Mouse (Mus musculus) MEL (cell line): ENCODE data around the gene Masp1. TPM values are rescaled to one million over a fixed set of nuclear protein-coding genes. Genes with fewer than 3 reads are reported as not detected.

Experiments used
- DNase-seq: peaks from one replicate; pipeline ENCODE4 v3.0.0; 2011; ENCODE audit warnings: low read depth, low spot score
- H3K27ac ChIP-seq: 2 replicates; pipeline ENCODE4 v1.5.1; 2012; ENCODE audit warnings: low read depth, mild to moderate bottlenecking, control low read depth, low read length, moderate library complexity; ENCODE audit not compliant: control insufficient read depth
- H3K27me3 ChIP-seq, 2 experiments: fragments of 150-350 bp in 1 of 2; sonication (generic) in 1 of 2; 2 replicates each; pipeline ENCODE4 v1.6.1; 2012; ENCODE audit warnings: low read length in 2 of 2, mild to moderate bottlenecking in 2 of 2, improper control_type of control experiment in 1 of 2, moderate library complexity in 1 of 2; ENCODE audit not compliant: insufficient read depth in 2 of 2, control insufficient read depth in 1 of 2
- H3K36me3 ChIP-seq, 2 experiments: 2 replicates each; pipeline ENCODE4 v1.6.1; 2012 to 2014; ENCODE audit warnings: low read length in 2 of 2, improper control_type of control experiment in 1 of 2, inconsistent platforms in 1 of 2, mild to moderate bottlenecking in 1 of 2; ENCODE audit not compliant: insufficient read depth in 2 of 2, control insufficient read depth in 1 of 2
- H3K4me1 ChIP-seq, 2 experiments: fragments of 150-350 bp in 1 of 2; sonication (generic) in 1 of 2; 2 replicates each; pipeline ENCODE4 v1.6.1; 2012; ENCODE audit warnings: low read length in 2 of 2, improper control_type of control experiment in 1 of 2, mild to moderate bottlenecking in 1 of 2; ENCODE audit not compliant: insufficient read depth in 2 of 2, control insufficient read depth in 1 of 2
- H3K4me3 ChIP-seq, 2 experiments: fragments of 150-350 bp in 1 of 2; sonication (generic) in 1 of 2; 2 replicates each; pipeline ENCODE4 v1.5.1; 2012; ENCODE audit warnings: low read depth in 2 of 2, low read length in 2 of 2, mild to moderate bottlenecking in 2 of 2, moderate library complexity in 2 of 2, control low read depth in 1 of 2, improper control_type of control experiment in 1 of 2; ENCODE audit not compliant: control insufficient read depth in 1 of 2, insufficient read depth in 1 of 2
- H3K79me2 ChIP-seq: 2 replicates; pipeline ENCODE4 v1.6.1; 2012; ENCODE audit warnings: mild to moderate bottlenecking, low read length, moderate library complexity; ENCODE audit not compliant: control insufficient read depth, poor library complexity, insufficient read depth
- H3K9ac ChIP-seq: 2 replicates; pipeline ENCODE4 v1.6.1; 2012; ENCODE audit warnings: low read depth, mild to moderate bottlenecking, control low read depth, low read length, moderate library complexity; ENCODE audit not compliant: control insufficient read depth, poor library complexity, severe bottlenecking
- H3K9me3 ChIP-seq: fragments of 150-350 bp; sonication (generic); replicated peaks from 2 replicates; pipeline ENCODE4 v1.6.1; 2012; ENCODE audit warnings: mild to moderate bottlenecking, low read length, improper control_type of control experiment, moderate library complexity; ENCODE audit not compliant: insufficient read depth
- BHLHE40 ChIP-seq: IDR thresholded peaks from 2 replicates; pipeline ENCODE4 v1.6.1; 2012; ENCODE audit warnings: low read depth, mild to moderate bottlenecking, inconsistent platforms, low read length, improper control_type of control experiment, borderline replicate concordance
- CTCF ChIP-seq, 3 experiments: IDR thresholded peaks in 2 of 3; conservative IDR thresholded peaks in 1 of 3; 2 replicates each; pipeline ENCODE4 v1.5.1; 2011 to 2012; ENCODE audit warnings: low read length in 3 of 3, low read depth in 2 of 3, mild to moderate bottlenecking in 2 of 3, improper control_type of control experiment in 1 of 3, inconsistent platforms in 1 of 3, mixed read lengths in 1 of 3, moderate library complexity in 1 of 3; ENCODE audit not compliant: control insufficient read depth in 1 of 3, insufficient read depth in 1 of 3, poor library complexity in 1 of 3, severe bottlenecking in 1 of 3
- E2F4 ChIP-seq: IDR thresholded peaks from 2 replicates; pipeline ENCODE4 v1.6.1; 2011; ENCODE audit warnings: low read depth, low read length, improper control_type of control experiment, borderline replicate concordance
- ELF1 ChIP-seq: IDR thresholded peaks from 2 replicates; pipeline ENCODE4 v1.6.1; 2014; ENCODE audit warnings: low read depth, mild to moderate bottlenecking, inconsistent platforms, low read length, improper control_type of control experiment, moderate library complexity
- EP300 ChIP-seq, 2 experiments: IDR thresholded peaks; 2 replicates each; pipeline ENCODE4 v1.6.1; 2011; ENCODE audit warnings: improper control_type of control experiment in 2 of 2, low read length in 2 of 2, low read depth in 1 of 2, mild to moderate bottlenecking in 1 of 2
- ETS1 ChIP-seq: IDR thresholded peaks from 2 replicates; pipeline ENCODE4 v1.6.1; 2012; ENCODE audit warnings: low read depth, mild to moderate bottlenecking, inconsistent platforms, low read length, improper control_type of control experiment, moderate library complexity
- GATA1 ChIP-seq: IDR thresholded peaks from 2 replicates; pipeline ENCODE4 v1.6.1; 2011; ENCODE audit warnings: low read depth, low read length, improper control_type of control experiment
- HCFC1 ChIP-seq: IDR thresholded peaks from 2 replicates; pipeline ENCODE4 v1.6.1; 2012; ENCODE audit warnings: low read depth, mild to moderate bottlenecking, inconsistent platforms, low read length, improper control_type of control experiment, moderate library complexity
- JUND ChIP-seq: IDR thresholded peaks from 2 replicates; pipeline ENCODE4 v1.6.1; 2011; ENCODE audit warnings: low read depth, mild to moderate bottlenecking, improper control_type of control experiment, low read length
- KAT2A ChIP-seq: conservative IDR thresholded peaks from 2 replicates; pipeline ENCODE4 v1.6.1; 2012; ENCODE audit warnings: low read depth, low read length, improper control_type of control experiment, inconsistent platforms
- MAX ChIP-seq: IDR thresholded peaks from 2 replicates; pipeline ENCODE4 v1.6.1; 2011; ENCODE audit warnings: low read length, improper control_type of control experiment
- MAZ ChIP-seq: IDR thresholded peaks from 2 replicates; pipeline ENCODE4 v1.6.1; 2012; ENCODE audit warnings: low read depth, mild to moderate bottlenecking, inconsistent platforms, low read length, improper control_type of control experiment
- MEF2A ChIP-seq: IDR thresholded peaks from 2 replicates; pipeline ENCODE4 v1.6.1; 2014; ENCODE audit warnings: low read depth, mild to moderate bottlenecking, inconsistent platforms, low read length, improper control_type of control experiment; ENCODE audit not compliant: poor library complexity, insufficient replicate concordance, severe bottlenecking; ENCODE audit errors: extremely low read depth
- MXI1 ChIP-seq: IDR thresholded peaks from 2 replicates; pipeline ENCODE4 v1.6.1; 2011; ENCODE audit warnings: mild to moderate bottlenecking, low read depth, low read length, improper control_type of control experiment
- POLR2A ChIP-seq, 2 experiments: IDR thresholded peaks; 2 replicates each; pipeline ENCODE4 v1.6.1; 2011 to 2012; ENCODE audit warnings: low read length in 2 of 2, mild to moderate bottlenecking in 2 of 2, control low read depth in 1 of 2, improper control_type of control experiment in 1 of 2, low read depth in 1 of 2, moderate library complexity in 1 of 2; ENCODE audit not compliant: control insufficient read depth in 1 of 2, insufficient read depth in 1 of 2, poor library complexity in 1 of 2
- POLR2AphosphoS2 ChIP-seq: IDR thresholded peaks from 2 replicates; pipeline ENCODE4 v1.6.1; 2011; ENCODE audit warnings: low read length, improper control_type of control experiment
- RAD21 ChIP-seq: IDR thresholded peaks from 2 replicates; pipeline ENCODE4 v1.6.1; 2011; ENCODE audit warnings: mild to moderate bottlenecking, low read depth, low read length, improper control_type of control experiment
- SIN3A ChIP-seq: IDR thresholded peaks from 2 replicates; pipeline ENCODE4 v1.6.1; 2012; ENCODE audit warnings: low read length, improper control_type of control experiment, inconsistent platforms
- TAL1 ChIP-seq: IDR thresholded peaks from 2 replicates; pipeline ENCODE4 v1.6.1; 2012; ENCODE audit warnings: mild to moderate bottlenecking, inconsistent platforms, low read length, moderate library complexity, mixed read lengths
- TBP ChIP-seq: IDR thresholded peaks from 2 replicates; pipeline ENCODE4 v1.8.0; 2011; ENCODE audit warnings: low read depth, low read length, improper control_type of control experiment
- TCF12 ChIP-seq: IDR thresholded peaks from 2 replicates; pipeline ENCODE4 v1.6.1; 2014; ENCODE audit warnings: low read depth, mild to moderate bottlenecking, inconsistent platforms, low read length, improper control_type of control experiment, moderate library complexity
- UBTF ChIP-seq: IDR thresholded peaks from 2 replicates; pipeline ENCODE4 v1.6.1; 2012; ENCODE audit warnings: low read depth, mild to moderate bottlenecking, inconsistent platforms, low read length, improper control_type of control experiment, moderate library complexity, borderline replicate concordance; ENCODE audit not compliant: insufficient read depth
- USF1 ChIP-seq: IDR thresholded peaks from 2 replicates; pipeline ENCODE4 v1.6.1; 2014; ENCODE audit warnings: low read depth, mild to moderate bottlenecking, inconsistent platforms, low read length, improper control_type of control experiment, moderate library complexity
- USF2 ChIP-seq, 2 experiments: IDR thresholded peaks; 2 replicates each; pipeline ENCODE4 v1.6.1; 2011 to 2012; ENCODE audit warnings: improper control_type of control experiment in 2 of 2, low read length in 2 of 2, borderline replicate concordance in 1 of 2, inconsistent platforms in 1 of 2, low read depth in 1 of 2, mild to moderate bottlenecking in 1 of 2; ENCODE audit not compliant: insufficient read depth in 1 of 2
- ZC3H11A ChIP-seq: IDR thresholded peaks from 2 replicates; pipeline ENCODE4 v1.6.1; 2012; ENCODE audit warnings: low read depth, mild to moderate bottlenecking, inconsistent platforms, low read length, improper control_type of control experiment
- ZKSCAN1 ChIP-seq: IDR thresholded peaks from 2 replicates; pipeline ENCODE4 v1.6.1; 2012; ENCODE audit warnings: low read depth, mild to moderate bottlenecking, inconsistent platforms, low read length, improper control_type of control experiment, moderate library complexity
- ZMIZ1 ChIP-seq: IDR thresholded peaks from 2 replicates; pipeline ENCODE4 v1.6.1; 2012; ENCODE audit warnings: low read depth, mild to moderate bottlenecking, inconsistent platforms, low read length, improper control_type of control experiment, moderate library complexity
- ZNF384 ChIP-seq: IDR thresholded peaks from 2 replicates; pipeline ENCODE4 v1.6.1; 2012; ENCODE audit warnings: low read depth, mild to moderate bottlenecking, inconsistent platforms, low read length, improper control_type of control experiment
- polyA plus RNA-seq, 2 experiments: library from polyadenylated mRNA; stranded (reverse) in 1 of 2; unstranded in 1 of 2; fragments of >175 nt in 1 of 2; fragments of >200 nt in 1 of 2; gene quantifications; 2 replicates each; pipeline versions ENCODE4 v1.2.1 to v1.2.4; 2012; ENCODE audit warnings: low replicate concordance in 2 of 2, low read depth in 1 of 2; ENCODE audit not compliant: insufficient read length in 2 of 2, insufficient read depth in 1 of 2, missing spikeins in 1 of 2
- total RNA-seq: library from RNA; depleted of rRNA; stranded (reverse); fragments of 300-350 nt; gene quantifications from 2 replicates; pipeline ENCODE4 v1.2.3, GENCODE M21; 2012

Masp1 gene
- total and polyA plus RNA-seq, 3 experiments, result not detected

DNA sequence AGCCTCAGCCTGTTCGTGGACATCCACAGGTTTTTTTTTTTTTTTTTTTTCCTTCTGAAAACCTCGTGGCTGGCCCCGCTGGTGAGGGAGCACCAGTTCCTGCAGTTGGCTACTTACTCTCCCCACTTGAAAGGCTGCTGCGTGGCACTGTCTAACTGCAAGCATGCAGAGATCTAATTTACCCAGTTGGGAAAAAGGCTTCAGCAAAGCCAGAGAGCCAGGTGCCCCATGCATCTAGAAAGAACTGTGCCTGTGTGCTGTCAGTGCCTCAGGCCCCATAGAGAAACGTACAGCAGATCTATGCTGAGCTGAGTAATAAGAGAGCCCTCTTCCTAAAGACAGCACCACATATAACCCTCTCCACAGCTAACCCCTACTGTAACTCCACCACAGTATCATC lies 477 bp upstream of the Masp1 start:
- Histone ChIP-seq H3K27me3 (no peaks in the 10 kb centered on the region; a peak in 1 of 4 replicates), H3K9me3 (no peaks in the 10 kb centered on the region), H3K4me3 (no peak overlapping the region), H3K79me2 (no peaks in the 10 kb centered on the region), H3K9ac (no peak overlapping the region), H3K27ac (no peak overlapping the region), H3K4me1 (no peaks in the 10 kb centered on the region), H3K36me3 (no peaks in the 10 kb centered on the region)
- DNase-seq, result no peak
- TF ChIP-seq ZMIZ1, result no peak
- TF ChIP-seq USF2 (IDR thresholded peaks at IDR 0.05; ENCODE audit: borderline replicate concordance in 1 of 2, insufficient read depth in 1 of 2, low read depth in 1 of 2, low read length in 2 of 2), result no peak
- no peak for TF ChIP-seq POLR2AphosphoS2
- TF ChIP-seq MEF2A, result no peak
- no peak for TF ChIP-seq SIN3A
- no peak for TF ChIP-seq JUND
- no peak for TF ChIP-seq RAD21
- TF ChIP-seq MXI1, result no peak
- TF ChIP-seq TCF12, result no peak
- TF ChIP-seq MAZ, result no peak
- no peak for TF ChIP-seq E2F4
- TF ChIP-seq ZKSCAN1, result no peak
- no peak for TF ChIP-seq UBTF
- TF ChIP-seq ELF1, result no peak
- no peak for TF ChIP-seq BHLHE40
- TF ChIP-seq TBP, result no peak
- no peak for TF ChIP-seq TAL1
- no peak for TF ChIP-seq KAT2A
- no peak for TF ChIP-seq POLR2A (IDR thresholded peaks at IDR 0.05; ENCODE audit: control insufficient read depth in 1 of 2, insufficient read depth in 1 of 2, low read depth in 1 of 2, low read length in 2 of 2, poor library complexity in 1 of 2)

DNA sequence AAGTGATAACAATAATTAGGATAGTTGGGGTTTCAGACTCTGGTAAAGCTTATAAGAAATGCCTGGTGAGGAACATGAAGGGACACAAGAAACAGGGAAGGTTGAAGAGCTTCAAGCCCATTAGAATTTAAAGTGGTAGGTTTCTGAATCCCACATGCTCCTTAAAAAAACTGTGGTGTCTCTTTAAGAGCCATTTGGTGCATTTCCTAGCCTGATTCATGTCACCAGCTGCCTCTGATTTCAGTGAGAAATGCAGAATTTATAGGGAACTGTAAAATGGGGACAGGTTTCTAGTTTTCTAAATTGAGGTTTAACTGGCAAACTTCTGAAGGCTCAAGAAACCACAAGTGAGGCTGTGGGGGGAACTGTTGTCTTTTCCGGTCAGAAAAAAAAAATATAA lies 844 bp downstream of the Masp1 start:
- no peak for TF ChIP-seq POLR2AphosphoS2
- TF ChIP-seq ZNF384, result no peak
- TF ChIP-seq MAZ, result no peak
- TF ChIP-seq ETS1, result no peak
- TF ChIP-seq ZC3H11A, result no peak
- TF ChIP-seq HCFC1, result no peak
- TF ChIP-seq MAX, result no peak
- TF ChIP-seq ELF1, result no peak
- TF ChIP-seq EP300 (IDR thresholded peaks at IDR 0.05; ENCODE audit: low read depth in 1 of 2, low read length in 2 of 2), result no peak
- TF ChIP-seq SIN3A, result no peak
- TF ChIP-seq KAT2A, result no peak
- no peak for TF ChIP-seq ZKSCAN1
- no peak for TF ChIP-seq USF1
- no peak for TF ChIP-seq GATA1
- TF ChIP-seq CTCF (IDR thresholded peaks at IDR 0.05 in 2 of 3, conservative IDR thresholded peaks at IDR 0.05 in 1 of 3; ENCODE audit: control insufficient read depth in 1 of 3, insufficient read depth in 1 of 3, low read depth in 2 of 3, low read length in 3 of 3, poor library complexity in 1 of 3, severe bottlenecking in 1 of 3), result no peak
- Histone ChIP-seq H3K9ac (no peak overlapping the region), H3K4me1 (no peaks in the 10 kb centered on the region), H3K27me3 (no peaks in the 10 kb centered on the region; a peak in 1 of 4 replicates), H3K79me2 (no peaks in the 10 kb centered on the region), H3K9me3 (no peaks in the 10 kb centered on the region), H3K36me3 (no peaks in the 10 kb centered on the region), H3K27ac (no peak overlapping the region), H3K4me3 (no peak overlapping the region)
- DNase-seq, result no peak
